Mouse (Mus musculus): Measurements from ENCODE around the gene Rnf111. TPM values are rescaled to one million over a fixed set of nuclear protein-coding genes. Genes with fewer than 3 reads are reported as not detected.

The Rnf111 gene
- total and polyA plus RNA-seq, 3 experiments: 10.4 to 17.6 (median 11.8) TPM

GRCm38 (mm10) chr9:70481872-70482271 is 21.7 kb downstream of the Rnf111 start:
- dilution Hi-C loops (cut with MboI; ENCODE audit: extremely low pct_ligation_motif_present, extremely low pct_unique_long_range_greater_than_20kb, low sequenced_read_pairs): no loop called here

GRCm38 (mm10) chr9:70477229-70477628 is 26.3 kb downstream of the Rnf111 start:
- Histone ChIP-seq H3K9me3 (replicated peaks; ENCODE audit: low read length) (no peaks in the 10 kb centered on the region), H3K4me2 (ENCODE audit: insufficient read depth, low read depth, poor library complexity, severe bottlenecking) (no peak overlapping the region), H3K27me3 (replicated peaks) (no peaks in the 10 kb centered on the region), H3K4me3 (replicated peaks in 1 of 3; ENCODE audit: low read depth in 2 of 3, low read length in 2 of 3, poor library complexity in 1 of 3) (no peak overlapping the region), H3K4me1 (ENCODE audit: control insufficient read depth in 1 of 2, insufficient read depth in 2 of 2) (no peaks in the 10 kb centered on the region), H3K27ac (ENCODE audit: insufficient read depth, low read depth) (no peak overlapping the region), H3K9ac (ENCODE audit: insufficient read depth, low read depth) (no peak overlapping the region), H3K79me2 (replicated peaks; ENCODE audit: control insufficient read depth, extremely low read depth, insufficient read depth, poor library complexity, severe bottlenecking) (peaks cover 65% of the 10 kb centered on the region), H3K36me3 (replicated peaks in 1 of 2; ENCODE audit: control insufficient read depth in 1 of 2, insufficient read depth in 1 of 2, low read length in 1 of 2) (peaks cover 40 to 77% of the 10 kb centered on the region in 2 experiments)
- in situ Hi-C loops (cut with MboI; ENCODE audit: low pct_ligation_motif_present, low pct_unique_long_range_greater_than_20kb, low sequenced_read_pairs): no loop called here
- no peak for TF ChIP-seq CHD1 (IDR thresholded peaks at IDR 0.05; ENCODE audit: low read depth, low read length)
- no peak for TF ChIP-seq HCFC1 (IDR thresholded peaks at IDR 0.05; ENCODE audit: low read depth, low read length)
- TF ChIP-seq ZMIZ1 (IDR thresholded peaks at IDR 0.05; ENCODE audit: low read depth, low read length): no peak
- no peak for TF ChIP-seq PAX5 (IDR thresholded peaks at IDR 0.05; ENCODE audit: low read length)
- no peak for TF ChIP-seq RAD21 (IDR thresholded peaks at IDR 0.05; ENCODE audit: low read depth, low read length)
- DNase-seq (ENCODE audit: extremely low read depth): no peak
- dilution Hi-C loops (cut with MboI; ENCODE audit: extremely low pct_ligation_motif_present, extremely low pct_unique_long_range_greater_than_20kb, low sequenced_read_pairs): no loop called here

More at GRCm38 (mm10) chr9:70481872-70482271, 21.7 kb downstream of the Rnf111 start:
- Histone ChIP-seq H3K9ac (ENCODE audit: insufficient read depth, low read depth) (no peak overlapping the region), H3K4me1 (ENCODE audit: control insufficient read depth in 1 of 2, insufficient read depth in 2 of 2) (peaks cover 0 to 4% of the 10 kb centered on the region in 2 experiments; a peak in 2 of 4 replicates), H3K4me2 (ENCODE audit: insufficient read depth, low read depth, poor library complexity, severe bottlenecking) (no peak overlapping the region), H3K36me3 (replicated peaks in 1 of 2; ENCODE audit: control insufficient read depth in 1 of 2, insufficient read depth in 1 of 2, low read length in 1 of 2) (peaks cover 19 to 75% of the 10 kb centered on the region in 2 experiments), H3K4me3 (replicated peaks in 1 of 3; ENCODE audit: low read depth in 2 of 3, low read length in 2 of 3, poor library complexity in 1 of 3) (no peak overlapping the region), H3K27me3 (replicated peaks) (no peaks in the 10 kb centered on the region), H3K27ac (ENCODE audit: insufficient read depth, low read depth) (no peak overlapping the region), H3K79me2 (replicated peaks; ENCODE audit: control insufficient read depth, extremely low read depth, insufficient read depth, poor library complexity, severe bottlenecking) (peaks cover 63% of the 10 kb centered on the region), H3K9me3 (replicated peaks; ENCODE audit: low read length) (no peaks in the 10 kb centered on the region)
- in situ Hi-C loops (cut with MboI; ENCODE audit: low pct_ligation_motif_present, low pct_unique_long_range_greater_than_20kb, low sequenced_read_pairs): no loop called here
- DNase-seq (ENCODE audit: extremely low read depth): no peak
- TF ChIP-seq MXI1 (IDR thresholded peaks at IDR 0.05; ENCODE audit: low read depth, low read length): no peak

GRCm38 (mm10) chr9:70475777-70476270 is 27.7 kb downstream of the Rnf111 start:
- no peak for DNase-seq (ENCODE audit: extremely low read depth)
- H3K9ac ChIP-seq (ENCODE audit: insufficient read depth, low read depth): no peak overlapping the region
- dilution Hi-C loops (cut with MboI; ENCODE audit: extremely low pct_ligation_motif_present, extremely low pct_unique_long_range_greater_than_20kb, low sequenced_read_pairs): no loop called here
- TF ChIP-seq JUN (IDR thresholded peaks at IDR 0.05; ENCODE audit: insufficient read depth, low read depth, low read length) (no peak), ZMIZ1 (IDR thresholded peaks at IDR 0.05; ENCODE audit: low read depth, low read length) (no peak), USF1 (IDR thresholded peaks at IDR 0.05; ENCODE audit: low read depth, low read length) (no peak), NELFE (IDR thresholded peaks at IDR 0.05; ENCODE audit: low read depth, low read length) (no peak), NRF1 (IDR thresholded peaks at IDR 0.05; ENCODE audit: low read depth, low read length) (no peak), TBP (conservative IDR thresholded peaks at IDR 0.05; ENCODE audit: low read depth, low read length) (no peak), GABPA (IDR thresholded peaks at IDR 0.05; ENCODE audit: insufficient replicate concordance, low read depth, low read length) (no peak), MAZ (IDR thresholded peaks at IDR 0.05; ENCODE audit: low read depth, low read length) (no peak), ELF1 (IDR thresholded peaks at IDR 0.05; ENCODE audit: low read depth, low read length) (no peak), UBTF (IDR thresholded peaks at IDR 0.05; ENCODE audit: low read depth, low read length) (no peak), BHLHE40 (IDR thresholded peaks at IDR 0.05; ENCODE audit: low read depth, low read length) (no peak), TCF12 (IDR thresholded peaks at IDR 0.05; ENCODE audit: low read depth, low read length) (no peak), MAX (IDR thresholded peaks at IDR 0.05; ENCODE audit: low read length) (no peak), E2F4 (IDR thresholded peaks at IDR 0.05; ENCODE audit: insufficient replicate concordance, low read depth, low read length) (no peak), POLR2AphosphoS2 (IDR thresholded peaks at IDR 0.05; ENCODE audit: low read depth, low read length) (no peak), JUND (conservative IDR thresholded peaks at IDR 0.05; ENCODE audit: low read depth, low read length) (no peak), IRF4 (IDR thresholded peaks at IDR 0.05; ENCODE audit: low read depth, low read length) (no peak)
- H3K4me3 ChIP-seq (replicated peaks in 1 of 3; ENCODE audit: low read depth in 2 of 3, low read length in 2 of 3, poor library complexity in 1 of 3): no peak overlapping the region
- H3K79me2 ChIP-seq (replicated peaks; ENCODE audit: control insufficient read depth, extremely low read depth, insufficient read depth, poor library complexity, severe bottlenecking): peaks cover 57% of the 10 kb centered on the region
- no peaks in the 10 kb centered on the region for H3K27me3 ChIP-seq (replicated peaks)
- in situ Hi-C loops (cut with MboI; ENCODE audit: low pct_ligation_motif_present, low pct_unique_long_range_greater_than_20kb, low sequenced_read_pairs): no loop called here
- no peaks in the 10 kb centered on the region for H3K4me1 ChIP-seq (ENCODE audit: control insufficient read depth in 1 of 2, insufficient read depth in 2 of 2)
- H3K9me3 ChIP-seq (replicated peaks; ENCODE audit: low read length): no peaks in the 10 kb centered on the region
- no peak overlapping the region for H3K27ac ChIP-seq (ENCODE audit: insufficient read depth, low read depth)
- H3K4me2 ChIP-seq (ENCODE audit: insufficient read depth, low read depth, poor library complexity, severe bottlenecking): no peak overlapping the region
- peaks cover 37 to 72% of the 10 kb centered on the region in 2 experiments for H3K36me3 ChIP-seq (replicated peaks in 1 of 2; ENCODE audit: control insufficient read depth in 1 of 2, insufficient read depth in 1 of 2, low read length in 1 of 2)
